Mouse (Mus musculus): ENCODE results near the gene Fuz.

Fuz gene

DNA sequence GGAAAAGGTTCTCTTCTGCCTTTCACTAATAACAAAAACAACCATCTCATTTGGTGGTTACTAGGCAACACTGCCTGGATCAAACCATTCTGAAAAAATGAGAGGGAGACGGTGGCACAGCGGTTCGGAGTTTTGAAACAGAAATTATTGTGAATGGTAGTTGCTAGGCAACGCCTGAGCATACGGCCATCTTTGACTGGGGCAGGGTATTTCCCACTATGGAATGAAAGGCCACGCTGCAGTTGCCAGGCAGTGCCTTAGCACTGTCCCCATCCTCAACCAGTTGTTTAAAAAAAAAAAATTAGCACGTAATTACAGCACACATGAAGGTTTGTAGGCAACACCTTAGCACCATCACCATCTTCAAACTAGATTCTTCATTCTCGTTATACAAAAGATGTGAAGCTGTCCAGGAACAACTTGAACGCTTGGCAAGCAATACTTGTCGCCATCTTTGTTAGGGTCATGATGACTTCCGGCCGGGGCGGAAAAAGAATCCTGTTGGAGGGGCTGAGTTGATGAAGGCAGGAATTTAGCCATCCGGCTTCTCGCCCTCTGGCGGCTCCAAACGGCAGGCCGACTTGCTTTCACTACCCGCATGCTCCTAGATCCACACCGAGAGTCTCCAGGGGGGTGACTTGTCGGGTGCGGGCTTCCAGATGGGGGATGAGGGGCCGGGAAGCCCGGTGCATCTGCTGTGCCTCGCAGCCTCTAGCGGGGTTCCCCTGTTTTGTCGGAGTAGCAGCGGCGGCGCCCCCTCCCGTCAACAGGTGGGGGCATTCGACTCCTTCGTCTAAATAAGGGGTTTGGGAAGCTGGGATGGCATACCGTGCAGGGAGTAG lies at the start of gene Fuz:
Gene Fuz (plus strand): TSS at position 487 of the 842 bp plus-strand sequence.
- peak; percentile 79 to 87 for DNase-seq (ENCODE audit: low spot score in 2 of 2)

DNA sequence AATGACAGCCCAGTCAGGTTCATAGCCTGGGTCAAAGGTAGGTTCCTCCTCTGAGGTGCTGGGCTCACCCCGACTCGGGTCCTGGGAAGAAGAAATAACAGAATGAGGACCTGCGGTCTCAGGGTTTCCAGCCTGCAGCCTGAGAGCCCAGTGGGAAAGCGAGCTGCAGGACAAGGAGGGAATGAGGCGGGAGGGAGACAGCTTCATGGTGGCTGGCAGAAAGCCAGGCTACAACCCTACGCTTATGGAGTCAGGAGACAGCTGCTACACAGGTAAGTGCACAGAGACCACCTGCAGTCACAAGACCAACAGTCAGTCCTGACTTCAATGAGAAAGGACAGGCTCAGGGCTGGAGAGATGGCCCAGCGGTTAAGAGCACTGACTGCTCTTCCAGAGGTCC lies 49.1 kb upstream of the Fuz start:
- DNase-seq (ENCODE audit: low spot score in 2 of 2), result no peak

DNA sequence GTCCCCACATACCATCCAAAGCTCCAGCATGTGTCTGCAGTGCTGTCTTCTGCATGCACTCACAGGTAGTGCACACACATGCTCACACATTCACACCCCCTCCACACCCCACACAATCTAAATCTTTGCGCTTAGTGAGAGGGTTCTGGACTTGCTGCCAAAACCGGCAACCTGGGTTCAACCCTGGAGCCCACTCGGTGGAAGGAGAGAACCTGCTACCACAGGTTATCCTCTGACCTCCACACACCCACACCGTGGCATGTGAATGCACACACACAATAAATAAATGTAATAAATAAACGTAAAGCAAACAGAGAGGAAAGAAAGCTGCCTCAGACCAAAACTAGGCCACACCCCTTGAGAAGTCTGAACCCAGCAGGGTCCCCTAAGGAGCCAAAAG lies 48.1 kb upstream of the Fuz start:
- DNase-seq (ENCODE audit: low spot score in 2 of 2), result no peak

DNA sequence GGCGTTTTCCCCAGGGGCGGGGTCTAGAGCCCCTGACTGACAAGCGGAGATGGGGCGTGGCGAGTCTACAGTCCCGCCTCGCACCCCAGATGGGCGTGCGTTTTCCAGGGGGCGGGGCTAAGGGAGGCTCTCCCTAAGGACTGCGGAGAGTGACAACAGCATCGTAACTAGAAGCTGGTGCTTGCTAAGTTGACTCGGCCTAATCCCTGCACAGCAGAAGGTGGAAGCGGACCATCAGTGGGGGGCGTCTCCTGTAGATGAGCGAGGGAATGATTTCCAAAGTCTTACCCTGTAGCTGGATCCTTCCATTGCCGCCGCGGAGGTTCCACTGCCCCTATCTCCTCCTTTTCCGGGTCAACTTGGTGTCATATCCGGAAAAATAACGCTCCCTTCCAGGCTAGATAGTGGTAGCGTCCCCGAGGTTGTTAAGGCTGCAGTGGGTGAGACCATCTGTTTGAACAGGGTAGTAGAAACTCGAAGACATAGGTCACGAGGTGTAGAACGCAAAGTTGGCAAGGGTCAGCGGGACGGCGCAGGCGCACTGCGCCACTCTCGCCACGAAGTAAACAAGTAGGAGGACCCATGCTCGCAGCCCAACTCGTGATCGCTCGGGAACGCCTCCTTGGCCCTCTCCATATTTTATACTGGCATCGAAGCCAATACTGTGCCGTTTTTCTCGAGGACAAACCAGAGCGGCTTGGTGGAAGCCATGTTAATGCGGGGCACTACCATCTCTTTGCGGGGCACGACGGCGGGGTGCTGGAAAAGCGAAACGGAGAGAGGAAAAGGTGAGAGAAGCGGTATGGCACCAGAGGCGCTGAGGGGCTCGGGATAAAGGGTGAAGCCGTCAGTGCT lies 47.1 kb upstream of the Fuz start, which contains the start of the genes Akt1s1 and Tbc1d17:
Gene Akt1s1 (plus strand): TSS at position 431 of the 855 bp plus-strand sequence.
Gene Tbc1d17 (minus strand): TSS at position 519 of the 855 bp plus-strand sequence.
- DNase-seq (ENCODE audit: low spot score in 2 of 2), result peak; percentile 95 to 97

DNA sequence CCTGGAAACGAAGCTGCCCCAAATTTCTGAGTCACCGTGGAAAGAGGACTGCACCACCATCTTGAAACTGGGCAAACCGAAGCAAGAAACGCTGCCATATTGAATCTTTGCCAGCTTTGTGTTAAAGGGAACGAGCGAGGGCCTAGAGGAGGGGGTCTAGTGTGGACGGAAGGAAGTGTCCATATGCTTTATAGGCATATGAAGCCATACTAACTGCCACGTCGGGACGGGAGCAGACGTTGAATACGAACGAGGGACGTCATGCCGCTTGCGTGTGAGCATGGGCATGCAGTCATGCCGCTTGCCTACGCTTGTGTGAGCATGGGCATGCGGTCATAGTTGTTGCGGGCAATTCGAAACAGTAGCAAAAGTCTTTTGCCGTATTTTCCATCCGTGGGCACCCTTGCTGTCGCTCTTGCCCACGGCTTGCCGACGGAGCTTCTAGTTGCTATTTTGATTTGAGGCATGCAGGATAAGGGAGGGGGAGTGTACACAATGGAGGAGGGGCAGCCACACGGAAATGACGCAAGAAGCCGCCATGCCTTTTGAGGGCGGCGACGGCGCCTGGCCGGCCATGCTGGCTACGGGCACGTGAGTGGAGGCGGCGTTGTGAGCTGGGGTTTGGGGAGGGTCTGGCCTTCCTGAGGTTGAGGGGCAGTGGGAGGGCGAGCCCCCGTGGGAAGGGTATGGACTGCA lies 46.3 kb upstream of the Fuz start:
- peak; percentile 86 to 92 for DNase-seq (ENCODE audit: low spot score in 2 of 2)

DNA sequence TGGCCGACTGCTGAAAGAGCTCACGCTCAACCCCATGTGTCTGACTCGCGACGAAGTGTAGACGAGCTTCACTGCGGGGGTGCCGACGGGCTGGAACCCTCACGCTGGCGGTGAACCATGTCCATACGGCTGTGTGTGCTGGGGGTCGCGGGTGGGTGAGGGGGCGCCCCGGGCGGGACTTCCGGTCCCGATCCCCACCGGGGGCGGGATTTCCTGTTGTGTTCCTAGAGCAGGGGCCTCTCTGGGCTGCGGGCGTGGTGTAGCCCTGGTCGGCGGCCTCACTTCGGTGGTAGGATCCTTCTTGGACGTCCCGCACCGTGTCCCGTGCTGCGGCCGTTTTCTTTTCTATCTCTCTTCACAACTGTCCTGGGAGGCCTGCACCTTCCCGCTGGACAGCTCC lies 45.7 kb upstream of the Fuz start:
- DNase-seq (ENCODE audit: low spot score in 2 of 2), result peak; percentile 77 to 86

DNA sequence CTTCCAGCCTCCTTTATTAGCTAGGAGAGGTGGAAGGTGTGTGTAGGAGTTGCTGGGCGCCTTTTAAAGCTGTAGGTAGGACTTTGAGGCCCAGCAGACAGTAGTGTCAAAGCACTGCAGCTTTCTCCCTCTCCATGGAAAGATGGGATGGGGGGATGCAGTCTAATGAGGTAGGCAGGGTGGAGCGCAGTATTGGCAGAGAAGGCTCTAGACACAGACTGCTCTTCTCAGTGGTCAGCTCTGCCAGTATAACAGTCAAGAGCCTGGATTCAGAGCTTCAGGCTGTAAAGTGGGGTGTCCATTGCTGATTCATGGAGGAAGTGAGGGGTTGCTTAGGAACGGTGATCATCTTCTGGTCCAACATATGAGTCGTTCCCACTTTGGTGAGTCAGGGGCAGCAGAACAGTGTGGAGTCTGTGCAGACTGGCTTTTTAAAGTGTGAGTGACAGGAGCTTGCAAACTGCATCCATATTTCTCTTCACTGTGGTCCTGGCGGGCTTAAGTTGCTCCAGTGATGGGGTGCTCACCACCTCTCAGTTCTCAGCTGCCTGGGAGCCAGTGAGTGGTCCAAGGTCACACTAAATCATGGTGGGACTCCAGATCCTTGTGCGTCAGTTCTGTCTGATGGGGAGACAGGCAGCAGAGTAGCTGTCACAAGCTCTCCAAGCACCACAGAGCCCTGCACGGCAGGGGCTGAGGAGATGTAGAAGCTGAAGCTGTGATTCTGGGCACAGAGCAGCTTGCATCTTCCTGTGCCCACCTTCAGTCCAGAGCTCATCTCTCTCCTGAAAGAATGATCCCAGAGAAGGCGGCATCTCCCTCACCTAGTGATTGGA lies 44.9 kb upstream of the Fuz start:
- no peak for DNase-seq (ENCODE audit: low spot score in 2 of 2)

DNA sequence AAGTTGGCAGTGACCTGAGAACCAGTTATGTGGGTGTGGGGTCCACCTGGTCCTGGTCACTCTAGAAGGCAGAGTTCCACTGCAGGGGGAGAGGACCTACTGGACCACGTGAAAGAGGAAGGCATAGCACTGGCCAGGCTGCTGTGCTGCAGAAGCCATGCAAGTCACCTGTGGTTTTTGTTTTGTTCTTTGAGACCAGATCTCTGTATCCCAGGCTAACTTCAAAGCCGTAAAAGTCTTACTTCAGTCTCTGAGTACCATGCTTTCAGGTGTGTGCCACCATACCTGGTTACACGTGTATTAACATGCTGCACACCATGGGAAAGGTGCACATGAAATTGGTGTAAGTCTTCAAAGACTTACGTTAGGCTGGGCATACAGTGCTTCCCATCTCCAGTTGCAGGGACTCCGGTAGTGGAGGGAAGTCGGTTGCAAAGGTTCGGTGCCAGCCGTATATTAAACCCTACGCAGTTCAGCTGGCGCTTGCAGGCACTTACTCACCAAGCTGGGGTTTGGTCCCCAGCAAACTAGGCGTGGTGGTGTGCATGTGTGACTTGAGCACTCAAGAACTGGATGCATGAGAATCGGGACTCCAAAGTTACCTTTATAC lies 44.1 kb upstream of the Fuz start:
- no peak for DNase-seq (ENCODE audit: low spot score in 2 of 2)

DNA sequence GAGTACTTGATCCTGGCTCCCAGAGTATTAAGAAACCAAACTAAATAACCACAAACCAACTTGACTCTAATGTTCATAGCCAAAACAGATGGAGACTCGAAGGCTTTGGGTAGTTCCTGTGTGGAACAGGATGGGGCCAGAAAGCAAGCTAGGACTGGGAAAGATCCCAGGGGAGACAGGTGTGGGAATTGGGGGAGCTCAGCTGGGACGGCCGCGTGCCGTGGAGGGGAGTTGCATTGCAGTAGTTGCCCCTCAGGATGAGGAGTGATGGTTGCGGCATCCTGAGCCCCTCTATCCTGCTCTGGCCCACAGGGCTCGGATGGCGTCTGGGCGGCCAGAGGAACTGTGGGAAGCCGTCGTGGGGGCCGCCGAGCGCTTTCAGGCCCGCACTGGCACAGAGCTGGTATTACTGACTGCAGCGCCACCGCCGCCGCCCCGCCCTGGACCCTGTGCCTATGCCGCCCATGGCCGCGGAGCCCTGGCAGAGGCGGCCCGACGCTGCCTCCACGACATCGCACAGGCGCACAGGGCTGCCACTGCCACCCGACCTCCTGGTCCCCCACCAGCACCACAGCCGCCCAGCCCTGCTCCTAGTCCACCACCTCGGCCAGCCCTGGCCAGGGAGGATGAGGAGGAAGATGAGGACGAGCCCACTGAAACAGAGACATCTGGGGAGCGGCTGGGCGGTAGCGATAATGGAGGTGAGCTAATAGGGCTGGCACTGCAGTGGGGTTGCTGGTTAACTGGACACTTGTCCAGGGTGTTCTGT lies 43.4 kb upstream of the Fuz start:
- peak in 1 of 2 experiments; percentile 17 for DNase-seq (ENCODE audit: low spot score in 2 of 2)

DNA sequence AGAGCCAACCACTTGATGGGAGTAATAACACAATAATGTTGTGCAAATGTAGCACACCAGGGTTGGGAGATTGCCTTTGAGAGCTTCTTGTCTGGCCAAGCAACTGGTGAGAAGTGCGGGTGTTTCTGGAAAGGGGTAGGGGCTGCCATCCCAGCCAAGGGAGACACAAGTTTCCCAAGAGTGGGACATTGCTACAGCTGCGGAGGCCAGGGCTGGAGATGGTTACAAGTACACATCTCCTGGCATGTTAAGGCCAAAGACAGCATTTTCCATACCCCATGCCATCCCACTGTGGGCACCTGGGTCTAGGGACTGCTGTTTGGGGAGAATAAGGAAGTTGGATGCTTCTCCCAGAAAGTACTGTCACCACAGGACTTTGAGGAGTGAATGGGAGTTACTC lies 42.8 kb upstream of the Fuz start:
- DNase-seq (ENCODE audit: low spot score in 2 of 2), result no peak

DNA sequence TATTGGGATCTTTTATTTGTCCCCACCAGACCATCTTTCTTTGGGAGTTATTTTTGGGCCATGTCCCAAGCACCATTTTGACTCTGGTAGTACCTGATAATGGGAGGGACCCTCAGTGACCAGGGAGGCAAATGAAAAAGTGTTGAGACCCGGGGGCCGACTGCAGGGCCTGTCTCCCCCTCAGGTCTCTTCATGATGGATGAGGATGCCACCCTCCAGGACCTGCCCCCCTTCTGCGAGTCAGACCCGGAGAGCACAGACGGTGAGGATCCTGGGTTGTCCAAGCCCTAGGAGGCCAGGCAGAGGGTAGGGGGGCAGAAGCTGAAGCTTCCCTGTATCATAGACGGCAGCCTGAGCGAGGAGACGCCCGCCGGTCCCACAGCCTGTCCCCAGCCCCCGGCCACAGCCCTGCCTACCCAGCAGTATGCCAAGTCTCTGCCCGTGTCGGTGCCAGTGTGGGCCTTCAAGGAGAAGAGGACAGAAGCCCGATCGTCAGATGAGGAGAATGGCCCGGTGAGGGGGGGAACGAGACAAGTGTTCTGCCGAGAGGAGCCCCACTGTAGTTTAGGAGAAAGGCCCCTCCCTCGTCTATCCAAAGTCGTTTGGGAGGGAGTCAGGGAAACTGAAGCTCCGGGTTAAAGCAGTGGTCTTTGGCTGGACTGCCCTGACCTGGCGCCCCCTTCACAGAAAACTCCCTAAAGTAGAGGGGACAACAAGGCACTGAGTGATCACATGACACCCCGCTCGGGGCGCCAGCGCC lies 42.1 kb upstream of the Fuz start:
- peak in 1 of 2 experiments; percentile 33 for DNase-seq (ENCODE audit: low spot score in 2 of 2)

DNA sequence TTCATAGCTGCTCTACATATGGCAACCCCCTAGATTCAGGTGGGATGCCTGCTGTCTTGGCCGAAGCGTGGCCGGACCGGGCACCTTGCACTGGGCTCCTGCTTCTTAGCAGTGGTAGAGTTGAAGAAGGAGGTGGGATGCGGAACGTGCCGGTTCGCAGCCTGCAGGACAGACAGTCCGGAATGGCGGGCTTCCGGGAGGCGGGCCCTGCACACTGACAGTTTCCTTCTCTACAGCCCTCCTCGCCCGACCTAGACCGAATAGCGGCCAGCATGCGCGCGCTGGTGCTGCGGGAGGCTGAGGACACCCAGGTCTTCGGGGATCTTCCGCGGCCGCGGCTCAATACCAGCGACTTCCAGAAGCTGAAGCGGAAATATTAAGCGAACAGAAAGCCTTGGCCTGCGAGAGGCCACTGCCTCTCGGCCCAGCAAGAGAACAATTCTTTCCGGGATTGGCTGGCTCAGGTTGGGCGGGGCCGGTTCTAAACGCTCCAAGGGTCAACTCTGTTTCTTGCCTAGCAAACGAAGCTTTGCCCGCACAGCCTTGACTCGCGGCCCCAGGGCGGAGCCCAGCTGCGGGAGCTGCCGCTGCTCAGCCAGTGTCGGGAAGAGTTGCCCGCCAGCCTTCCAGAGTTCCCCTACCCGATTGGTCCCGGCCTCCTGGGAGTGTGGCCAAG lies 41.4 kb upstream of the Fuz start:
- peak; percentile 86 to 92 for DNase-seq (ENCODE audit: low spot score in 2 of 2)

DNA sequence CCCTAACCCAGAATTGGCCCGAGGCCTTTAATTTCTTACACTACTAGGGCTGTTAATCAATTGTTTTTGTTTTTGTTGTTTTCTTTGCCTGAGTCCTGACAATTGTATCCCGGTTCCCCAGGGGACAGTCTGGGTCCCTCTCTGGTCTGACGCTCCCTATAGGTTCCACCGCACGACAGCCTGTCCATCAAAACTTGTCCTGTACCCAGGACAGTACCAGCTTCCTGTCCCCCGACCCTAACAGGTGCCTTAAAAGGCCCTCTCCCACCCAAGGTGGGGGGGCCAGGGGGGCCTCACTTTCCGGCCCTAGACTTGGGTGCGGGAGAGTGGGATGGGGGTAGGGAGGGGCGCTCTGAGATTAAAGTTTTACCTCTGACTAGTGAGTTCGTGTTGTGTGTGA lies 40.8 kb upstream of the Fuz start:
- DNase-seq (ENCODE audit: low spot score in 2 of 2), result no peak

DNA sequence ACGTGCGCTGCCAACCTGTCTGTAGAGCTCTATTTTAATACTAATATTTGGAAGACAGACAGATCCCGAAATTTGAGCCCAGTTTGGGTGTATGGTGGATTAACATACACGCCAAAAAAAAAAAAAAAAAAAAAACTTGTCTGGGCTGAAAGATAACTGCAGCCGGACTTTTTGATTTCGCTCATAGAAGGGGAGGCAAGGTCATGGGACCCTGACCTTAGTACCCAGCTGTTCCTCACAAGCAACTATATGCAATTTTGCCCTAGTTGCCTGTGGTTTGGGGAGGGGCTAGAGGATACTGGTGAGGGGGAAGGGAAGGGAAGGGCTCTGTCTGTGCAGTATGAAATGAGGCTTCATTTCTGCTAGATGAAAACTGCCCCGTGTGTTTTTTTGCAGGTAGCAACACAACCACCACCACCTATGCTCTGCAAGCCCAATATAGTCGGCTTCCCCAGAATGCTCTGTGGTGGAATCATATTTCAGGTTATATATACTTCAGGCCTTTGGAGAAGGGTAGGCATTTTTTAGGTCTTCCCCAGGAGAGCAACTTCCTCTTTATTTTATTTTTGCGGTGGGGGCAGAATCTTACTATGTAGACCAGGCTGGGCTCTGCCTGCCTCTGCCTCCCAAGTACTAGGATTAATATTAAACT lies 39.5 kb upstream of the Fuz start:
- no peak for DNase-seq (ENCODE audit: low spot score in 2 of 2)

DNA sequence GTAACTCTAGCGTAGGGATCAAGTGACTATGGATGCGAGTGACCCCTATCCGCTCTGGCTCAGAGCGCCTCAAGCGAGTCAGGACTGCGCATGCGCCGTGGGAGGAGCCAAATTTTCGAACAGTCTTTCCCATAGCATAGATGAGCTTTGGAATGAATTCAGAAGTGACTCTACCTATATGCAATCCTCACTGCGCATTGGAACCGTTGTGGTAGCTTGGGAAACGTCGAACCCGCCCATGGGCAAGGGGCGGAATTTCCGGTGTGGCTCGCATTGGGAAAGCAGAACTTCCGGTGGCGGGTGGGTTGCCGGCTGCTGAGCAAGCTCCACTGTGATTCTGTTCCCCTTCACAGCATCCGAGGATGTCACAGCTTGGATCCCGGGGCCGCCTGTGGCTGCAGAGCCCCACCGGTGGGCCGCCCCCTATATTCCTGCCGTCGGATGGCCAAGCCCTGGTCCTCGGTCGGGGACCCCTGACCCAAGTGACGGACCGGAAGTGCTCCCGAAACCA lies 38.8 kb upstream of the Fuz start, which contains the start of gene Pnkp:
Gene Pnkp (plus strand): TSS at position 98 of the 511 bp plus-strand sequence.
- DNase-seq (ENCODE audit: low spot score in 2 of 2), result peak; percentile 85 to 94

DNA sequence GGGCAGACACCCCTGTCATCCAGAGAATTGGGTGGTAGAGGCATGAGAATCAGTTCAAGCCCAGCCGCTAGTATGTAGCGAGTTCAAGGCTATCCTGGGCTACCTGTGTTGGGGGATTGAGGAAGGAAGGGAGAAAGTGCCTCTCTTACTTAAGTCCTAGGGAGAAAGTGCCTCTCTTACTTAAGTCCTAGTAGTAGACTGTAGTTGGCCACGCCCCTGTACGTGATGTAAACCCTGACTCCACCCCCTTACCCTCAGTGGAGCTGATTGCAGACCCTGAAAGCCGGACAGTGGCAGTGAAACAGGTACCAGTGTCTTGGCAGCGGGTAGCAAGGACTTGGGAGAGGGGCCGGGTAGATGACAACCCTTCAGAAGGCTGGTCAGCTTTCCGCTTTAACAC lies 38.0 kb upstream of the Fuz start:
- DNase-seq (ENCODE audit: low spot score in 2 of 2), result peak; percentile 77 to 83

DNA sequence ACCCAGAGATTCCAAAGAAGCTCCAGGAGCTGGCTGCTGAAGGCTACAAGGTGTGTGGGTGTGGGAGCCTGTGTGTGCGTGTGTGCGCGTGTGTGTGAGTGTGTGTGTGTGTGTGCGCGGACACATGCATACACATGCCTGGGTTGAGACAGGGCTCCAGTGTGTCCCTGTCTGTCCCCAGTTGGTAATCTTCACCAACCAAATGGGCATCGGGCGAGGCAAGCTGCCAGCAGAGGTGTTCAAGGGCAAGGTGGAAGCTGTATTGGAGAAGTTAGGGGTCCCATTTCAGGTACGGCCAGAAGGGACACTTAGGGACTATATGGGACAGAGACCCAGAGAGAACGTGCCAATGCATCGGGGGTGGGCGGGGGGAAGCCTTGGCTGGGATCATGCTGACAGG lies 36.0 kb upstream of the Fuz start:
- no peak for DNase-seq (ENCODE audit: low spot score in 2 of 2)

Measured in spleen, postnatal 4 days (tissue).